Mouse (Mus musculus) heart, adult 8-10 months (tissue): ENCODE data around the gene Dkkl1. TPM values are rescaled to one million over a fixed set of nuclear protein-coding genes. Genes with fewer than 3 reads are reported as not detected.
A peak's percentile ranks its signal among the peaks of the same experiment; 100 is the strongest.

Experiments used
- DNase-seq: peaks from one replicate; pipeline ENCODE4 v3.0.0; 2022; ENCODE audit warnings: low spot score
- total RNA-seq, 4 experiments: library from RNA; stranded (reverse); gene quantifications; 2 replicates each; pipeline ENCODE4 v1.2.4; 2022

Dkkl1 gene
- not detected for total RNA-seq

DNA sequence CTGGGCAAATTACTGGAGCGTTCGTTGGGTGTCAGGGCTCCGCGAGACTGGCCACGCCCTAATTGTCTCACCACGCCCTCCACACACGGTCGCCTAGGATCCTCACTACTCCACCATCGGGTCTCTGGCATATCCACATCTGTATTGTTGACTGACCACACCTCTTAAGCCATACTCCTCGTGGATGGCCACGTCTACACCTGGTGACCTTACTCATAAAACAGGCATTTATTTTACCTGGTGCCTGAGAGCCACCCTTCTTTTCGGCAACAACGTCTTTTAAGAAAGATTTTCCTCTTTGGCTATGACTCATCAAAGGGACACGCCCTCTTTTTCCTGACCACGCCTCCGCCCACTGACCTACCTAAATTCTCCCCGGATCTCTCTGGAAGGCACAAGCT is at the start of gene Dkkl1:
Gene Dkkl1 (minus strand): TSS at position 297 of the 401 bp plus-strand sequence.
- no peak for DNase-seq

DNA sequence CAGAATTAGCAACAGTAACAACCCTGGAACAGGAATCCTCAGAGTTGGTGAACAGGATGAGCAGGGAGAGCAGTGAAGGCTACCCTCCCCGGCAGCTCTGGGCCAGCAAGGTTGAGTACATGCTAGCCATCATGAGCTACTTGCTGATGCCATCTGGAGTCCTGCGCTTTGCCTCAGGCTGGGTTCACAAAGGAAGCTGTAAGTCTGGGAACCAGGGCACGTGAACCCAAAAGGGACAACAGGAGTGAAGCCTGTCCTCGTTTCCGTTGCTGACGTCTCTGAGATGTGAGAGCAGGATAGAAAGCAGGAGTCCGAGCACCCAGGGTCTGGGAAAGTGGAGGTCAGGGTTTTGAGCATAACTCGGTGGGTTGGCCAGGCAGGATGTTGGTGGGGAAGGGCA is 47.3 kb upstream of the Dkkl1 start:
- no peak for DNase-seq

DNA sequence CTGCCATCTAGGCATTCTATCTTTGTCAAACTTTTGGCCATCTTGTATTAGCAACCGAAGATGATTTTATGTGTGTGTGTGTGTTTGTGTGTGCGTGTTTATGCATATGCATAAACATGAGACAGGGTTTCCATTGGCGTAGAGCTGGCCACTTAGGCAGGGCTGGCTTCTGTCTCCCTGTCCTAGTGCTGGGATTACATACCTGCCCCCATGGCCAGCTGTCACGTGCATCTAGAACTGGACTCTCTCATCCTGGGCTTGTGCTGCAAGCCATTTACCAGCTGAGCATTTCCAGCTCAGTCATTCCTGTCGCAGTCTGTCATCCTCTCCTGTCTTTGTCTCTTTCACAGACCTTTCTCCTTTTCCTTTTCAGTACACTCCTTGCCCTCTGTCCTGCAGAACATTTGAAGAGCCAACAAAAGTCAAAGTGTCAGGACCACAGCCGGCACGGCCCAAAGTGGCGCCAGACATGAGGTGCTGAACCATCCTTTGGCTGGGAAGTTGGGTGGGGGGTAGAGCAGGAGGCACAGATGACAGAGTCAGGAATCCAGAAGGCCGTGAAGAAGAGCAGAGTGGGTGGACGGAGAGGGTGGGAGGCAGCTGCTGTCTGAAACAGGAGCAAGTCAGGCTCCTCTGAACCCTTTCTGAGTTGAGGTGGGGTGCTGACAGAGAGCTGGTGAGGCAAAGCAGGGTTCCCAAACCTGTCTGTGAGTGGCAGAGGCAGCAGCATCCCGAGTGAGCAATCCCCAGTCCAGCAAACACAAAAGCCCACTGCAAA is 45.3 kb upstream of the Dkkl1 start:
- DNase-seq = no peak

DNA sequence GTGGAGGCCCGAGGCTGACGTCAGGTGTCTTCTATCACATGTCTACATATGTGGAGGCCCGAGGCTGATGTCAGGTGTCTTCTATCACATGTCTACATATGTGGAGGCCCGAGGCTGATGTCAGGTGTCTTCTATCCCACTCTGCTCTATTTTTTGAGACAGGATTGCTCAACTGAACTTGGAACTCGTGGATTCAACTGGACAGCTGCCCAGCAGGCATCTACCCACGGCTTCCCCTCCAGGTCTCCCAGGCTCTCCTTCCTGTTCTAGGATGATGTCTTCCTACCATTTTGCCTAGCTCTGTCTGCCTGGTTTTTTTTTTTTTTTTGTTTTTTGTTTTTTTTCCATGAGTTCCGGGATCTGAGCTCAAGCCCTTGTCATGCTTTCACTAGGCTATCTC is 43.9 kb upstream of the Dkkl1 start:
- DNase-seq = peak; percentile 16

DNA sequence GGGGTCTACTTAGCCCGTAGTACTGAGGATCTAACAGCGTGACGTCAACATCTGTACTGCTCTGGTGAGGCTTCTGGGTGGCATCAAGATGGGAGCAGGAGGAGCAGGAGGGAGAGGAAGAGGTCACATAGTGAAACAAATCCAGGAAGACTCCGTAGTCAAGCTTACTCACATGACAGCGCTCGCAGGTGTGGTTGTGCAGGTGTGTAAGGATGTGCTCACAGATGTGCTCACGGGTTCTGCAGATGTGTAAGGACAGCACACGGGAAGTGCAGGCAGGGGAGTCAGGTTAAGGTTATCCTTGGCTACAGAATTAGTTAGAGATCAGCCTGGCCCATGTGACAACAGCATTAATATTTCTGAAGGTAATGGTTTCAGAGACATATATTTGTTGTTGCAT is 41.9 kb upstream of the Dkkl1 start:
- DNase-seq = no peak

DNA sequence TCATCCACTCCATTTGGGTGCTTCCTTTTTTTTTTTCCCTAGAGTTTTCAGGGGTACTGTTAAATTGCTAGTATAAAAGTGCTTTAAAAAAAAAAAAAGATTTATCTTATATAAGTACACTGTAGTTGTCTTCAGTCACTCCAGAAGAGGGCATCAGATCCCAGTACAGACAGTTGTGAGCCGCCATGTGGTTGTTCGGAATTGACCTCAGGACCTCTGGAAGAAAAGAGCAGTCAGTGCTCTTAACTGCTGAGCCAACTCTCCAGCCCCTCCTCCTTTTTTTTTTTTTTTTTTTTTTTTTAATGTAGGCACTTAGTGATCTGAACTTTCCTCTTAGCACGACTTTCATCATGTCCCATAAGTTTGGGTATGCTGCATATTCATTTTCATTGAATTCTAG is 35.7 kb upstream of the Dkkl1 start:
- DNase-seq = no peak

DNA sequence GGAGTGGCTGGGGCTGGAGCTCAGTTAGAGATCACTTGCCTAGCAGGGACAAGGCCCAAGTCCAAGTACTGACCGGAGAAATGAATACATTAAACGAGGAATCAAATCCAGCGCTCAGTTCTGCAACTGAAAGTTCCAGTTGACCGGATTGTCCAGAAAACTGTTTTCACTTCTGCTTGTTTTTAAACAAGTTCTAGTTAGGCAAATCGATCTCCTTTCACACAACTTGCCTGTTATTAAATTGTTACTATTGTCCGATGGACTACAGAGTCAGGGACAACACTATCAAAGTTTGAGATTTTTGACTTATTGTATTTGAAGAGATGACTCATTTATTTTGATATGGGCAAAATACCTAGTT is 29.4 kb upstream of the Dkkl1 start:
- no peak for DNase-seq

DNA sequence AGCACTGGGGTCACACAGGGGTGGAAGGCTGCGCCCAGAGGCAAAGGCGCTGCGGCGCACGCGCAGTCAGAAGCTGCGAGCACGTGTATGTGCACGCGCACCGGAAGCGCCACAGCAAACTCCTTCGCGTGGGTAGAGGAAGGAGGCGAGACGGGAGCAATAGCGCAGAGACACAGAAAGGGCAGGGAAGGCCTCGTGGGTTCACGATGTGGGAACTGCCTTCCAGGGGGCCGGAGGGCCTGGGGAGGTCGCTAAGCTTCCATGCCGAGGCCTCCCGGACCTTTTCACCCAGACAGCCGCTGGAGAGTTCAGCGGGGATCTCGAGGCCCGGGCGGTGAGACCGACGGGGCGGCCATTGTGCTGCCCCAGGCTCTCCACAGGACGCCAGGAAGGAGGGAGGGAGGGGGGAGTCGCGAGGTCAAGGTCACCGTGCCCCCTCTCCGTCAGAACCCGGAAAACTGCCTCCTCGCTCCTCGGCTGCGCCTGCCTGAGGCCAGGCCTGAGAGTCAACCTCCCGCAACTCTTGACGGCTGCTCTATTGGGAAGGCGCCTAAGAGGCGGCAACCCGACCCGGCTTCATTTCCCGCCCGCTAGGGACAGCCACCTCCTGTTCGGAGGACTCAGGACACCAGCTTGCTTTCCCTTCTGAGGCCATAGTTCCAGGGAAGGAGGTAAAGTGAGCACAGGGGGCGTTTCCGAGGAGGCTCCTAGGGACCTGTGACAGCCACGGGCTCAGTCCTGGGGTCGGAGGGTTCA is 28.9 kb upstream of the Dkkl1 start, which contains the start of gene Slc6a16:
Gene Slc6a16 (plus strand): TSS at position 453 of the 756 bp plus-strand sequence.
- no peak for DNase-seq

DNA sequence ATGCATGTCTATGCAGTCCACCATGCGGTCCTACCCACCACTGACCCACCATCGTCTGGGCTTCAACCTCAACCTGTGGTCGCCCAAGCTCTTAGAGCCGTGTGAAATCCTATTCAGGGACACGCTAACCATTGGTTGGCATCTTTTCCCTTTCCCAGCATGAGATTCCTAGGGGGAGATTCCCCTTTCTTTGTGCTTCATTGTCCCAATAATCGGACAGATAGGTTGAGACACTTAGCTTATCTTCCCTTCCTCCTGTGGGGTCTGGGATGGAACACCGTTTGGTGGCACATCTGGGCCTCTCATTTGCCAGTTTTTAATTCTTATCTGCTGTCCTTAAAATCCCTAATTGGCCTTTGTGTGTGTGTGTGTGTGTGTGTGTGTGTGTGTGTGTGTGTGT is 28.2 kb upstream of the Dkkl1 start:
- DNase-seq = no peak

DNA sequence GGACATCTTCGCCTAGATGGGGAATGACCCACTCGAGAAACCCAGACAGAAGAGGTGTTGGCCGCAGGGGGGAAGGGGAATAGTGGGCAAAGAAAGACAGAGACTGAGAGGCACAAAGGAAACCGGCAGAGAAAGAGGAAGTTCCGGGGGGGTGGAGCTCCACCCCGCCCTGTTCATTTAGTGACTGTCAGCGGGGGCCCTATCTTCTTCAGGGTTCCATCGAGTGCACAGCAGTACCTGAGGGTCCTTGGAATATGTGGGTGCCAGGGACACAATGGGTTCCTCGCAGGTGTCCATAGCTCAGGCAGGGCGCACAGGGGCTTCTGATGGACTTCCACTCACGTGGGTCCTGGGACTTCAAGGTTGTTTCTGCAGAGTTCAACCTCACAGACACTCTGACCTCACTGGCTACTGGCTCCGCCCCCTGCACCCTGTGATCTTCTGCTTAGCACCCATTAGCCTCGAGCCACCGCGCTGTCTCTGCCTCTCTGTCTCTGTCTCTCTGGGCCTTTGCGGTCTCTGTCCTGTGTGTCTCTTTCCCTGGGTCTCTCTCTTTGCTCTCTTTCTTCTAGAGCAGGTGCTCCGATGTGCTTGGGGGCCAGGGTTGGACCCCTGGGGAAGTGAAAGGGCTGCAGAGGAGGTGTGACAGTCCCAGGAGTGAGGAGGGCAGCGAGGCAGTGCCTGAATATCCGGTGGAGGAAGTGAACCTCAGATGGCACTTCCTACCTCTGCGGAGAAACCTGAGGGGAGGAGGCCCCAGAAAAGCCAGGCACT is 27.0 kb upstream of the Dkkl1 start, which contains the start of gene Cd37:
Gene Cd37 (minus strand): TSS at position 393 of the 774 bp plus-strand sequence.
- no peak for DNase-seq

DNA sequence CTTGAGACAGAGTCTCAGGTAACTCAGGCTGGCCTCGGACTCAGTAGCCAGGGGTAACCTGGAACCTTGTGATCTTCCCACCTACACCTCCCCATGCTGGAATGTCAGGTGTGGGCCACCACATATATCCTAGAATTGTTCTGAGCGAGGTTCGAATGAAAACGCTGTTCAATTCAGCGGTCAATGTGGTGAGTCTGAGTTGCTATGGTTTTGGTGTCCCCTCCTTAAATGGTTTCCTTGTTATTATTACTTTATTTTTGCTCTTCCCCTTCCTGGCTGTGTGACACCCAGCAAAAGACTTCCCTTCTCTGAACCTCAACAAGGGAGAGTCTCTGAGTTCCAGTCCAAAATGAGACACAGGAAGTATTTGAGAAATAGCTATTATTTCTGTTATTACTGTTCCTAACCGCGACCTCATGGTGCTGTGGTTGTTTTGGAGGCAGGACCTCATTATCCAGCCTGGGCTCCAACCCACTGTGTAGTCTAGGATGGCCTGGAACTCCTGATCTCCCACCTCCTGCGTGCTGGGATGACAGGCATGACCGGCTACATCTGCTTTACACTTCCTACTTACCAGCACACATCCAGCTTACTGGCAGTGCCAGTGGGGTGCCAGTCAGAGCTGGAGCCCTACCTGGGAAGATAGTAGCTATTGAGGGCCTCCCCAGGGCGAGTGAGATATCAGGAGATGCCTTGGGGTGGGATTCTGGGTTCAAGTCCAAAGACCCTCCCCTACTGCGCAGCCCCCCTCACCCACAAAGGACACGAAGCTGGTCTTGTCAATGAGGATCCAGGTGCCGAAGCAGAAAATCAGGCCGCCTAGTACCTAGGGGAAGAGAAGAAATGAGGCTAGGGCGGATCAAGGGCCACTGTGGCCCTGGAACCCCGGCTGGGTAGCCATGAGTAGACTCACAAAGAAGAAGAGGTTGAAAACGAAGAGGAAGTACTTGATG is 26.1 kb upstream of the Dkkl1 start:
- DNase-seq = no peak

DNA sequence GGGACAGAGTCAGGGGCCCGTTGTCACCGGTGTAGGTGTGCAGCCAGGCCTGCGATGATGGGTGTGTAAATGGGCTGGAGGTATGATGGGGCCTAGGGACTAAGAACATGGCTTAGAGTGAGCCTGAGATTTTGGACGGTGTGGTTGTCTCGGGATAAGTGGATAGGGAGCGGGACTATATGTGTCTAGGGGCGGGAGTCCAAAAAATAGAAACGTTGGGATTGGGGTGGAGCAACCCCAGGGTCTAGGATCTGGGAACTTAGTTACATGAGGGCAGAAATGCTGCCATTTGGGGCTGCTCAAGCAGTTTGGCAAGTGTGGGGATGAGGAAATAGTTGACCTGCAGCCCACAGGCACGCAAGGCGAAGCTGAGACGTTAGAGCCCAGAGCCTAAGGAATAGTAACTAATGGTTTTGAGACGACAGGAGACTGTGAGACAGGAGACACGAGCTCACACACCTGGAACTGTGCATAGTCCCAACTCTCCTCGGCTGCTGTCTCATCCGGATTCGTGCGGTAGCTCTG is 23.8 kb upstream of the Dkkl1 start:
- DNase-seq = no peak

DNA sequence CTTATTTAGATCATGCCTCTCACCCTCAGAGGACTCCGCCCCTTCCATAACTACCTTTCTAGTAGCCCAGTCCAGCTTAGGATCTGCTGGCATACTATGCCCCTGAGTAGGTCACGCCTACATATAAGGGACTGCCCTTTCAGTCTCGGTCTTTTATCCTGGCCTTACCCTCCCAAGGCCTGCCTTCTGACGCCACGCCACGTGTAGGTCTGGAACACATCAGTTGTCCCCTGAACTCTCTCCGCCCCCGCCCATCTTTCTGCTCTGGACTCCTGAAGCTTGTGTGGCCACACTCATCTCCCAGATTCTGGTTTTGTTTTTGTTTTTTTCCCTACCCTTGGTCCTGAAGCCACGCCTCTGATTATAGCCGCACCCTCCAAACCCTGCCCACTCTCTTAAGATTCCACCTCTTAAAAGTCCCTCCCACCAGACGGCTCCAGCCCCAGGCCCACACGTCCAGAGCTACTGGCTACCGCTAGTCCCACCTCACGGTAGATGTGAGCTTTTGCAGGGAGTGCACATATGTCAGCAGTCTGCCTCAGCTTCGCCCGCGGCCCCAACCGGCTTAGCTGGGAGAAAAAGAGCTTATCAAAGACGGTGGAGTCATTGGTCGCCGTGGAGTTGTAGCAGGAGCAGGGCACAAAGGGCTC is 23.1 kb upstream of the Dkkl1 start:
- DNase-seq = no peak

DNA sequence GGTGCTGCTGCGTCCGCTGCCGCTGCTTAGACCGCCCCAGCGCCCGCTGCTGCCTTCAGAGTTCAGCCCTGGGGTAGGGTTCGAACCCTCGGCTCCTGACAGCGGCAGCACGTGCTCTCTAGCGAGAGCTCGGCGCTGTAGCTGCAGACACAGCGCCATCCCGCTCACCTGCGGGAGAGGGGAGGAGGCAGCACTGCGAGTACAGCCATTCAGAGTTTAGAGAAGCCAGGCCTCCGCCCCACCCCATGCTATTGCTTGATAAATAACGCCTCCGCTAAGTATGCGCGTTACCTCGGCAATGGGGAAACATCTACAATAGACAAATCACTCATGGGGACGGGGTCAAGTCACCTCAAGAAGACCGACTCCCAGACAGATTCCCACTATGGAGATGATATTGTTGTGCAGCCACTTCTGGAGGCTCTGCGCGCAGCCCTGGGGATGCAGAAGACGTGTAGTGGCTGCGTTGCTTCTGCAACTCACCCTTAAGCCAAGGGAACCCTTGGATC is 22.4 kb upstream of the Dkkl1 start:
- DNase-seq = no peak

DNA sequence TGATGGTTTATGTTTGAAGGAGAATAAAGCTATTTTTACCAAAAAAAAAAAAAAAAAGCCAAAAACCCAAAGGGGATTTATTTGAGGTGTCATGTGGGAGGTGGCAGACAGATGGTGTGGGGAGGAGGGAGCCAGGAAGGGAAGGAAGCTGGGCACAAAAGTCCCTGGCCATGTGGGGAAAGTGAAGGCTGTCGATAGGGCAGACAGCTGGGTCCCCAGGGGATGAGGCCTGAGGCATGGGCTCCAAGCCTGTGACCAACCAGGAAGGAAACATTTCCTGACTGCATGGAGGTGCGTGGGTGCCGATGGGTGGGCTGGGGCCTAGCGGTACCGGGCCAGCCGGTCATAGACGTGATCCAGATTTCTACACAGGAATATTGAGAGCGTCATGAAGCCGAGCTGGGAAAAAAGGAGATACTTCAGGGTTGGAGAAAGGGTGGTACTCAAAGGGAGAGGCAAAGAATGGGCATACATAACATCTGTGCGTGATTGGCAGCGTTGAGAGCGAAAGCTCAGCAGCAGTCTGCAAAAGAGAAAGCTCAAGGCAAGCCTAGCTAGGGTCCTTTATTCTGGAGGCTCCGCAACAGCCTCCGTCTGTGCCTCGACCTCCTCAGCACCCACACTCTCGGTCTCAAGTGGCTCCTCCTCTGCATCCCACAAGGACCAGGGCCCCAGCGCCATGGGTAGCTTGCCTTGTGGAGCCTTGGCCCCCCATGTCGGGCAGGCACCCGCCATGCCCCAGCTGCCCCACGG is 21.8 kb upstream of the Dkkl1 start:
- no peak for DNase-seq

DNA sequence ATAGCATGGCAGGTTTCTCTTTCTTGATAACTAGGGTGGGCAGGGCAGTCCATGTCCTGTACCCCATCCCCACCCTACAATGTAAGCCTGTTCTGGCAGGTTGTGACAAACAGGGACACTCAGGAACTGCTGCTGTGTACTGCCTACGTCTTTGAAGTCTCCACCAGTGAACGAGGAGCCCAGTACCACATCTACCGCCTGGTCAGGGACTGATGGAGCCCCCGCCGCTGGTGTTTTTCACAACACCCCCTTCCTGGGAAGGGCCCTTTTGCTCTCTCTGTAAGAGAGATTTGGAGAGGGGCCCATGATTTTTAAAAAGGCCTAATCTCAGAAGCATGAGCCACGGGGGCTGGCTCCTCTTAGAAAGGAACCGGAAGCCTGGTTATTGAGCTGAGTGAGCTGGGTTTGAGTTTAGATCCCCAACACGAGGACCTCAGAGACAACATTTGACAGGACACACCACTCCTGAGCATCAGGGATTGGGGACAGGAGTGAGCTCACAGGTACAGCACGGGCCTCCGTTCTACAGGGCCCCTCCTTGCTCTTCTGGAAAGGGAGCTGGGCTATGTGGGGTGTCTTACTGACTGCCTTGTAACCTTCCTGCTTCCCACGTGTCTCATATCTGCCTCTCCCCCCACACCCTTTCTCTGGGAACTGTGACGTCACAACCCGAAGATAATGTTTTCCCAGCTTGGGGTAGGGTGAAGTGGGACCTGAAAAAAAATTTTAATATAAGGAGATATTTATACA is 20.9 kb upstream of the Dkkl1 start:
- DNase-seq = no peak

DNA sequence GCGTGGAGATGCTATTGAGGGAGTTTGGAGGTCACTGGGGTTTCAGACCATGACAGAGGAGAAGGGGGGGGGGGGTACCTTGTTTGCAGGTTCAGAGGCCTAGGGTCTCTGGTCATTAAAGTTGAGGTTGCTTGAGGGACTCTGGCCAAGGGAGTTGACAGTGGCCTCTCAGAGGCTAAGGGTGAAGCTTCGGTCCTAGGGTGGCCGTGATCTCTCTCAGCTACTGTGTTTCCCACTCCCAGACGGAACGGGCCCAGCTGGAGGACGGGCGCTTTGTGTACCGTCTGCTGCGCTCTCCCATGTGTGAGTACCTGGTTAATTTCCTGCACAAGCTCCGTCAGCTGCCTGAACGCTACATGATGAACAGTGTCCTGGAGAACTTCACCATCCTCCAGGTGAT is 20.0 kb upstream of the Dkkl1 start:
- DNase-seq = no peak

DNA sequence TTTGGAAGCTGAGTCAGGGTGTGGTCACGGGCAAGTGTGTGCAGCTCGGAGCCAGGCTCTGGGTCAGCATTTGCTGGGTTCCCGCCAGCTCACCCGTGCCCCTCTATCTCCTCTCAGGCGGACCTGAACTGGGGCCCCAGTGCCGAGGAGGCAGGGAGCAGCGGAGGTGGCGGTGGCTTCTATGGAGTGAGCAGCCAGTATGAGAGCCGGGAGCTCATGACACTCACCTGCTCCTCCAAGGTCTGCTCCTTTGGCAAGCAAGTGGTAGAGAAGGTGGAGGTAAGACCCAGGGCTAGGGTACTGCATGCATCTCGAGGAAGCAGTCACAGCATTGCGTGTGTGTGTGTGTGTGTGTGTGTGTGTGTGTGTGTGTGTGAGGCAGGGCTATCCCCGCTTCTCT is 19.2 kb upstream of the Dkkl1 start:
- DNase-seq = no peak
